Mouse (Mus musculus) lung, adult 2 months (tissue): ENCODE measurements around the gene Smpd3.

Source experiments
- CTCF ChIP-seq: fragments of 200-500 bp; IDR thresholded peaks from 2 replicates; pipeline ENCODE4 v1.5.1; 2011; ENCODE audit warnings: mild to moderate bottlenecking, low read length, control low read depth; ENCODE audit not compliant: insufficient read depth
- POLR2A ChIP-seq: fragments of 200-500 bp; IDR thresholded peaks from 2 replicates; pipeline ENCODE4 v1.6.1; 2011; ENCODE audit warnings: low read depth, mild to moderate bottlenecking, control low read depth, low read length, borderline replicate concordance; ENCODE audit errors: extremely low read depth

- TF ChIP-seq CTCF = no peak
- TF ChIP-seq POLR2A = no peak
Observed at GRCm38 (mm10) chr8:106311967-106312366, 25.8 kb downstream of the Smpd3 start.
